Mouse (Mus musculus) macrophage (primary cell): ENCODE data around the gene Rnf5. TPM values are rescaled to one million over a fixed set of nuclear protein-coding genes. Genes with fewer than 3 reads are reported as not detected.

Experiments used
- H3K27ac ChIP-seq: fragments of 350-480 bp; formaldehyde crosslinking; 2 replicates; pipeline ENCODE4 v1.9.0; 2021
- H3K36me3 ChIP-seq: fragments of 350-480 bp; formaldehyde crosslinking; 2 replicates; pipeline ENCODE4 v1.9.0; 2021; ENCODE audit errors: inconsistent target
- H3K4me3 ChIP-seq: fragments of 350-480 bp; formaldehyde crosslinking; 2 replicates; pipeline ENCODE4 v1.9.0; 2021; ENCODE audit errors: inconsistent target
- H3K79me2 ChIP-seq: fragments of 350-480 bp; formaldehyde crosslinking; 2 replicates; pipeline ENCODE4 v1.9.0; 2021; ENCODE audit errors: inconsistent target
- WGBS: methylation state at CpG from one replicate; pipeline ENCODE4 v1.1.7; 2026; ENCODE audit warnings: inconsistent platforms; ENCODE audit not compliant: missing documents; 5-methylcytosine and 5-hydroxymethylcytosine counted together
- polyA plus RNA-seq: library from polyadenylated mRNA; stranded (reverse); fragments of 250-400 nt; gene quantifications from 3 replicates; pipeline ENCODE4 v1.2.4, GENCODE M21; 2018; ENCODE audit warnings: inconsistent platforms

Gene Rnf5
- polyA plus RNA-seq, 1 experiment from 2014 or later: 45.1 TPM

- Histone ChIP-seq H3K79me2 (peaks cover 29% of the 10 kb centered on the region), H3K36me3 (no peaks in the 10 kb centered on the region), H3K27ac (peak overlapping the region; percentile 90), H3K4me3 (no peak overlapping the region)
- 95% methylated on average over 4 of the region's 4 CpGs for WGBS
Measured at GRCm38 (mm10) chr17:34643379-34643778, 39.9 kb upstream of the Rnf5 start.

GRCm38 (mm10) chr17:34641945-34642344, 38.5 kb upstream of the Rnf5 start:
- peak overlapping the region; percentile 90 for H3K27ac ChIP-seq
- H3K79me2 ChIP-seq: peaks cover 18% of the 10 kb centered on the region; the same call in 1 of the 2 replicates
- WGBS: 73% methylated on average over 3 of the region's 3 CpGs
- no peak overlapping the region for H3K4me3 ChIP-seq
- no peaks in the 10 kb centered on the region for H3K36me3 ChIP-seq

GRCm38 (mm10) chr17:34640778-34641601, 37.5 kb upstream of the Rnf5 start:
- peaks cover 13% of the 10 kb centered on the region; the same call in 1 of the 2 replicates for H3K79me2 ChIP-seq
- no peak overlapping the region for H3K4me3 ChIP-seq

GRCm38 (mm10) chr17:34639461-34640255, 36.2 kb upstream of the Rnf5 start:
- Histone ChIP-seq H3K4me3 (no peak overlapping the region), H3K79me2 (no peaks in the 10 kb centered on the region; the same call in 1 of the 2 replicates), H3K36me3 (no peaks in the 10 kb centered on the region), H3K27ac (peak overlapping the region; percentile 90)
- WGBS: 50% methylated on average over 7 of the region's 7 CpGs

More at GRCm38 (mm10) chr17:34640778-34641601, 37.5 kb upstream of the Rnf5 start:
- no peaks in the 10 kb centered on the region for H3K36me3 ChIP-seq
- WGBS: 53% methylated on average over 11 of the region's 11 CpGs
- peak overlapping the region; percentile 90 for H3K27ac ChIP-seq

- Histone ChIP-seq H3K4me3 (no peak overlapping the region), H3K79me2 (no peaks in the 10 kb centered on the region; the same call in 1 of the 2 replicates), H3K27ac (peak overlapping the region; percentile 90), H3K36me3 (no peaks in the 10 kb centered on the region)
- WGBS: 89% methylated on average over 2 of the region's 3 CpGs
Measured at GRCm38 (mm10) chr17:34637459-34637858, 34.0 kb upstream of the Rnf5 start.

GRCm38 (mm10) chr17:34635671-34636070, 32.2 kb upstream of the Rnf5 start:
- Histone ChIP-seq H3K79me2 (no peaks in the 10 kb centered on the region; the same call in 1 of the 2 replicates), H3K36me3 (no peaks in the 10 kb centered on the region), H3K4me3 (no peak overlapping the region), H3K27ac (no peak overlapping the region)
- 28% methylated on average over 2 of the region's 2 CpGs for WGBS

GRCm38 (mm10) chr17:34632261-34632691, 28.8 kb upstream of the Rnf5 start:
- Histone ChIP-seq H3K36me3 (no peaks in the 10 kb centered on the region), H3K4me3 (peak overlapping the region; percentile 20; the same call in 1 of the 2 replicates), H3K27ac (peak overlapping the region; percentile 89), H3K79me2 (no peaks in the 10 kb centered on the region; the same call in 1 of the 2 replicates)
- 1% methylated on average over 15 of the region's 26 CpGs for WGBS

GRCm38 (mm10) chr17:34631647-34632046, 28.2 kb upstream of the Rnf5 start:
- Histone ChIP-seq H3K79me2 (peaks cover 1% of the 10 kb centered on the region; the same call in 1 of the 2 replicates), H3K36me3 (no peaks in the 10 kb centered on the region), H3K4me3 (peak overlapping the region; percentile 20; the same call in 1 of the 2 replicates), H3K27ac (peak overlapping the region; percentile 89)
- WGBS: 26% methylated on average over 12 of the region's 12 CpGs

- no peak overlapping the region for H3K4me3 ChIP-seq
- no peaks in the 10 kb centered on the region for H3K36me3 ChIP-seq
- peaks cover 9% of the 10 kb centered on the region; the same call in 1 of the 2 replicates for H3K79me2 ChIP-seq
- 23% methylated on average over 28 of the region's 48 CpGs for WGBS
- no peak overlapping the region for H3K27ac ChIP-seq
Measured at GRCm38 (mm10) chr17:34630761-34631301, 27.3 kb upstream of the Rnf5 start.

- Histone ChIP-seq H3K4me3 (no peak overlapping the region), H3K36me3 (peaks cover 6% of the 10 kb centered on the region; the same call in 1 of the 2 replicates), H3K27ac (no peak overlapping the region), H3K79me2 (peaks cover 17% of the 10 kb centered on the region; the same call in 1 of the 2 replicates)
- 56% methylated on average over 12 of the region's 12 CpGs for WGBS
Measured at GRCm38 (mm10) chr17:34629796-34630603, 26.5 kb upstream of the Rnf5 start.

GRCm38 (mm10) chr17:34629221-34629751, 25.8 kb upstream of the Rnf5 start, which contains the start of gene Prrt1:
Gene Prrt1, plus strand, starts transcription at chr17:34629533.
- Histone ChIP-seq H3K36me3 (peaks cover 7% of the 10 kb centered on the region; the same call in 1 of the 2 replicates), H3K27ac (peak within 1 kb of the TSS; percentile 92), H3K79me2 (peaks cover 17% of the 10 kb centered on the region; the same call in 1 of the 2 replicates), H3K4me3 (peak within 1 kb of the TSS; percentile 80; the same call in 1 of the 2 replicates)
- 82% methylated on average over 8 of the region's 16 CpGs for WGBS

GRCm38 (mm10) chr17:34628644-34628967, 25.1 kb upstream of the Rnf5 start:
- H3K4me3 ChIP-seq: peak overlapping the region; percentile 80; the same call in 1 of the 2 replicates
- peaks cover 17% of the 10 kb centered on the region; the same call in 1 of the 2 replicates for H3K79me2 ChIP-seq
- peak overlapping the region; percentile 92; the same call in 1 of the 2 replicates for H3K27ac ChIP-seq
- H3K36me3 ChIP-seq: peaks cover 12% of the 10 kb centered on the region; the same call in 1 of the 2 replicates
- 76% methylated on average over 5 of the region's 5 CpGs for WGBS

GRCm38 (mm10) chr17:34627943-34628643, 24.6 kb upstream of the Rnf5 start, which contains the start of gene Ppt2:
Gene Ppt2, minus strand, starts transcription at chr17:34628510.
- Histone ChIP-seq H3K27ac (peak within 1 kb of the TSS; percentile 92), H3K4me3 (peak within 1 kb of the TSS; percentile 80), H3K79me2 (peaks cover 17% of the 10 kb centered on the region; the same call in 1 of the 2 replicates), H3K36me3 (peaks cover 15% of the 10 kb centered on the region; the same call in 1 of the 2 replicates)
- 5% methylated on average over 29 of the region's 29 CpGs for WGBS
